8 mouse cellular contexts compared by ENCODE assay signal in the genomic region with DNA sequence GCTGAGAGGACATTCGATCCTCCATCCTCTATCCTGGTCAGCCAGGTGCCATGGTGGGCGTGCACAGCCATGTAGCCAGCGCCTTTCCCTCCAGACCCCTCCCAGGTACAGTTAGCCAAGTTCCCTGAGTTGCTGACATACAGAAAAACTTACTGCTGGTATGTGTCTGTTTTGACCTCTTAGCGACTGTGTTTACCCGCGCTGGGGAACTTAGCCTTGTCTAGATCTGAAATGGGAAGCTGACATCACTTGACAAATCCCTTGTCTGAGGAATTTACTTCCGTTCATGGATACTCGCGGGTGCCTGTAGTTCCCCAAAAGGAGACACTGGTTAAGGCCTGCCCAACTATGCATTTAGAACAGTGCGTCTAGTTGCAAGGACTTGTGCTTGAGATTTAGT. TPM values are rescaled to one million over a fixed set of nuclear protein-coding genes. Genes with fewer than 3 reads are reported as not detected.
DNase-seq lines count a peak whose midpoint lies in the region; ATAC-seq and TF ChIP-seq lines count a peak whose summit lies in the region.

No protein-coding gene starts in this region.

- 39% methylated on average over 10 of the region's 10 CpGs for WGBS in neural tube, embryonic 12.5 days
- 29% methylated on average over 10 of the region's 10 CpGs for WGBS in hindbrain, embryonic 12.5 days
- 13% methylated on average over 10 of the region's 10 CpGs for WGBS in lung, embryonic 16.5 days
- WGBS in stomach, postnatal 0 days = 16% methylated on average over 10 of the region's 10 CpGs

- no peak for TF ChIP-seq EP300 in stomach, postnatal 0 days (optimal IDR thresholded peaks at IDR 0.05)

- H3K4me3 ChIP-seq in neural tube, embryonic 12.5 days = peak overlapping the region; percentile 22
- peak overlapping the region; percentile 33 for H3K4me3 ChIP-seq in hindbrain, embryonic 12.5 days
- peak overlapping the region; percentile 64 for H3K4me3 ChIP-seq in lung, embryonic 16.5 days (ENCODE audit: low read length)
- peak overlapping the region; percentile 71 for H3K4me3 ChIP-seq in stomach, postnatal 0 days (ENCODE audit: low read depth, low read length)

- H3K9ac ChIP-seq in neural tube, embryonic 12.5 days = no peak overlapping the region
- H3K9ac ChIP-seq in hindbrain, embryonic 12.5 days = no peak overlapping the region
- H3K9ac ChIP-seq in lung, embryonic 16.5 days (ENCODE audit: low read length) = peak overlapping the region; percentile 77
- peak overlapping the region; percentile 80 for H3K9ac ChIP-seq in stomach, postnatal 0 days (ENCODE audit: low read length)

- H3K27me3 ChIP-seq in neural tube, embryonic 12.5 days (replicated peaks) = peaks cover 64% of the 10 kb centered on the region
- peaks cover 79% of the 10 kb centered on the region for H3K27me3 ChIP-seq in hindbrain, embryonic 12.5 days
- H3K27me3 ChIP-seq in lung, embryonic 16.5 days (ENCODE audit: control insufficient read depth, insufficient read depth, low read depth, low read length) = peaks cover 34% of the 10 kb centered on the region
- no peaks in the 10 kb centered on the region for H3K27me3 ChIP-seq in stomach, postnatal 0 days (ENCODE audit: control insufficient read depth, insufficient read depth, low read length)

- DNase-seq in neural tube, embryonic 10.5 days (ENCODE audit: extremely low spot score, low spot score) = no peak
- DNase-seq in stomach, postnatal 0 days (ENCODE audit: low spot score) = no peak
- no peak for DNase-seq in adrenal gland, adult 8-10 months
- DNase-seq in gastrocnemius, adult 18-20 months (ENCODE audit: low spot score) = no peak
- DNase-seq in spleen, postnatal 10 days (ENCODE audit: low spot score in 2 of 2) = no peak

- H3K36me3 ChIP-seq in neural tube, embryonic 12.5 days = no peaks in the 10 kb centered on the region
- no peaks in the 10 kb centered on the region for H3K36me3 ChIP-seq in hindbrain, embryonic 12.5 days
- no peaks in the 10 kb centered on the region for H3K36me3 ChIP-seq in lung, embryonic 16.5 days (ENCODE audit: control insufficient read depth, insufficient read depth, low read length)
- 0 out of 2 replicates have a peak, but pooled peaks cover 2% of the 10 kb centered on the region for H3K36me3 ChIP-seq in stomach, postnatal 0 days (ENCODE audit: control insufficient read depth, insufficient read depth, low read length)

- H3K27ac ChIP-seq in neural tube, embryonic 12.5 days = no peak overlapping the region
- no peak overlapping the region for H3K27ac ChIP-seq in hindbrain, embryonic 12.5 days
- peak overlapping the region; percentile 65 for H3K27ac ChIP-seq in lung, embryonic 16.5 days (ENCODE audit: low read length)
- H3K27ac ChIP-seq in stomach, postnatal 0 days (replicated peaks) = peak overlapping the region; percentile 86

- peak overlapping the region; percentile 57 for H3K4me2 ChIP-seq in neural tube, embryonic 12.5 days (replicated peaks)
- H3K4me2 ChIP-seq in hindbrain, embryonic 12.5 days (replicated peaks) = peak overlapping the region; percentile 50
- H3K4me2 ChIP-seq in lung, embryonic 16.5 days (ENCODE audit: low read depth, low read length) = peak overlapping the region; percentile 71
- H3K4me2 ChIP-seq in stomach, postnatal 0 days (replicated peaks; ENCODE audit: low read depth) = peak overlapping the region; percentile 79

- H3K9me3 ChIP-seq in neural tube, embryonic 12.5 days = no peaks in the 10 kb centered on the region
- no peaks in the 10 kb centered on the region for H3K9me3 ChIP-seq in hindbrain, embryonic 12.5 days (replicated peaks)
- H3K9me3 ChIP-seq in lung, embryonic 16.5 days (ENCODE audit: control insufficient read depth, low read length) = no peaks in the 10 kb centered on the region
- H3K9me3 ChIP-seq in stomach, postnatal 0 days (ENCODE audit: control insufficient read depth, low read length) = no peaks in the 10 kb centered on the region

- peaks cover 29% of the 10 kb centered on the region for H3K4me1 ChIP-seq in neural tube, embryonic 12.5 days
- H3K4me1 ChIP-seq in hindbrain, embryonic 12.5 days = peaks cover 32% of the 10 kb centered on the region
- peaks cover 47% of the 10 kb centered on the region for H3K4me1 ChIP-seq in lung, embryonic 16.5 days (replicated peaks; ENCODE audit: control insufficient read depth, insufficient read depth, low read length)
- peaks cover 18% of the 10 kb centered on the region for H3K4me1 ChIP-seq in stomach, postnatal 0 days (replicated peaks; ENCODE audit: control insufficient read depth, insufficient read depth)

- ATAC-seq in neural tube, embryonic 12.5 days (ENCODE audit: low FRiP score, low read depth) = no peak
- ATAC-seq in hindbrain, embryonic 12.5 days (ENCODE audit: low FRiP score) = no peak
- ATAC-seq in lung, embryonic 16.5 days (ENCODE audit: low read depth) = peak; percentile 21
- ATAC-seq in stomach, postnatal 0 days (ENCODE audit: low FRiP score, low TSS enrichment) = peak; percentile 6; the same call in 1 of the 2 replicates

- no peak for TF ChIP-seq CTCF in stomach, postnatal 0 days (IDR thresholded peaks at IDR 0.05; ENCODE audit: low read depth)

RNA-seq across cellular contexts. Expression of gene Trim47, which starts 16.5 kb away (rescaled TPM):
- polyA plus RNA-seq in neural tube, embryonic 12.5 days (2016; fragmentation: Nextera tagmentation; extraction: Ambion mirVana) = 3.7 and 5.0 TPM in 2 replicates
- 4.4 and 5.3 TPM in 2 replicates for polyA plus RNA-seq in hindbrain, embryonic 12.5 days (2016; fragmentation: Nextera tagmentation; extraction: Ambion mirVana)
- 20.4 and 24.8 TPM in 2 replicates for polyA plus RNA-seq in lung, embryonic 16.5 days (2015; fragmentation: Nextera tagmentation; extraction: Ambion mirVana)
- polyA plus RNA-seq in stomach, postnatal 0 days (2015; fragmentation: Nextera tagmentation; extraction: Ambion mirVana) = 33.8 and 34.6 TPM in 2 replicates
- total RNA-seq in adrenal gland, adult 8-10 months (2022) = 10 to 100 TPM; 11.1 to 20.4 (median 16.4) TPM
- 1 to 10 TPM; 8.1 to 9.6 TPM for total RNA-seq in gastrocnemius, adult 18-20 months (2021)

RNA-seq across cellular contexts. Expression of gene Trim65, which starts 20.4 kb away (rescaled TPM):
- 2.0 and 2.1 TPM in 2 replicates for polyA plus RNA-seq in neural tube, embryonic 12.5 days (2016; fragmentation: Nextera tagmentation; extraction: Ambion mirVana)
- 2.2 and 2.3 TPM in 2 replicates for polyA plus RNA-seq in hindbrain, embryonic 12.5 days (2016; fragmentation: Nextera tagmentation; extraction: Ambion mirVana)
- polyA plus RNA-seq in lung, embryonic 16.5 days (2015; fragmentation: Nextera tagmentation; extraction: Ambion mirVana) = 5.1 and 6.4 TPM in 2 replicates
- 3.3 and 4.1 TPM in 2 replicates for polyA plus RNA-seq in stomach, postnatal 0 days (2015; fragmentation: Nextera tagmentation; extraction: Ambion mirVana)
- total RNA-seq in adrenal gland, adult 8-10 months (2022) = 10 to 100 TPM in 3 of 4 experiments, 1 to 10 TPM in 1; 9.6 to 13.7 (median 13.1) TPM
- total RNA-seq in gastrocnemius, adult 18-20 months (2021) = 1 to 10 TPM; 4.2 to 4.6 TPM

RNA-seq across cellular contexts. Expression of gene Wbp2, which starts 23.7 kb away (rescaled TPM):
- 97.0 and 110 TPM in 2 replicates for polyA plus RNA-seq in neural tube, embryonic 12.5 days (2016; fragmentation: Nextera tagmentation; extraction: Ambion mirVana)
- 90.7 and 97.7 TPM in 2 replicates for polyA plus RNA-seq in hindbrain, embryonic 12.5 days (2016; fragmentation: Nextera tagmentation; extraction: Ambion mirVana)
- polyA plus RNA-seq in lung, embryonic 16.5 days (2015; fragmentation: Nextera tagmentation; extraction: Ambion mirVana) = 95.4 and 98.9 TPM in 2 replicates
- 71.0 and 89.6 TPM in 2 replicates for polyA plus RNA-seq in stomach, postnatal 0 days (2015; fragmentation: Nextera tagmentation; extraction: Ambion mirVana)
- 100 to 1,000 TPM; 194 to 199 (median 196) TPM for total RNA-seq in adrenal gland, adult 8-10 months (2022)
- total RNA-seq in gastrocnemius, adult 18-20 months (2021) = 10 to 100 TPM; 91.4 to 92.8 TPM

RNA-seq across cellular contexts. Expression of gene Mrpl38, which starts 28.1 kb away (rescaled TPM):
- polyA plus RNA-seq in neural tube, embryonic 12.5 days (2016; fragmentation: Nextera tagmentation; extraction: Ambion mirVana) = 83.7 and 85.5 TPM in 2 replicates
- polyA plus RNA-seq in hindbrain, embryonic 12.5 days (2016; fragmentation: Nextera tagmentation; extraction: Ambion mirVana) = 72.7 and 77.8 TPM in 2 replicates
- 79.3 and 80.6 TPM in 2 replicates for polyA plus RNA-seq in lung, embryonic 16.5 days (2015; fragmentation: Nextera tagmentation; extraction: Ambion mirVana)
- polyA plus RNA-seq in stomach, postnatal 0 days (2015; fragmentation: Nextera tagmentation; extraction: Ambion mirVana) = 49.5 and 50.2 TPM in 2 replicates
- total RNA-seq in adrenal gland, adult 8-10 months (2022) = 100 to 1,000 TPM in 3 of 4 experiments, 10 to 100 TPM in 1; 97.5 to 112 (median 107) TPM
- 10 to 100 TPM; 48.4 to 52.9 TPM for total RNA-seq in gastrocnemius, adult 18-20 months (2021)

RNA-seq across cellular contexts. Expression of gene Unc13d, which starts 32.8 kb away (rescaled TPM):
- 1.3 and 1.7 TPM in 2 replicates for polyA plus RNA-seq in neural tube, embryonic 12.5 days (2016; fragmentation: Nextera tagmentation; extraction: Ambion mirVana)
- 1.6 and 1.7 TPM in 2 replicates for polyA plus RNA-seq in hindbrain, embryonic 12.5 days (2016; fragmentation: Nextera tagmentation; extraction: Ambion mirVana)
- polyA plus RNA-seq in lung, embryonic 16.5 days (2015; fragmentation: Nextera tagmentation; extraction: Ambion mirVana) = 7.2 and 8.9 TPM in 2 replicates
- 2.3 and 2.8 TPM in 2 replicates for polyA plus RNA-seq in stomach, postnatal 0 days (2015; fragmentation: Nextera tagmentation; extraction: Ambion mirVana)
- total RNA-seq in adrenal gland, adult 8-10 months (2022) = 1 to 10 TPM in 3 of 4 experiments, under 1 TPM in 1; 0.75 to 1.6 (median 1.4) TPM
- under 1 TPM; 0.23 to 0.88 TPM for total RNA-seq in gastrocnemius, adult 18-20 months (2021)

Comparison
In these comparisons a context has a peak if more than half of its experiments do, and no peak if none do; other contexts are left out.
1. ATAC-seq: peak in lung, embryonic 16.5 days (single experiment) and stomach, postnatal 0 days (single experiment); none in neural tube, embryonic 12.5 days (single experiment) and hindbrain, embryonic 12.5 days (single experiment).
2. H3K27ac ChIP-seq: peak in lung, embryonic 16.5 days (single experiment) and stomach, postnatal 0 days (single experiment); none in neural tube, embryonic 12.5 days (single experiment) and hindbrain, embryonic 12.5 days (single experiment).
3. H3K9ac ChIP-seq: peak in lung, embryonic 16.5 days (single experiment) and stomach, postnatal 0 days (single experiment); none in neural tube, embryonic 12.5 days (single experiment) and hindbrain, embryonic 12.5 days (single experiment).
4. Peak in every context shown above with its lines, with median percentiles within 50 percentile points of each other: H3K4me2 ChIP-seq and H3K4me3 ChIP-seq.